24 mouse cellular contexts compared by ENCODE assay signal in genomic region chr15:98839671-98840585, GRCm38 (mm10). TPM values are rescaled to one million over a fixed set of nuclear protein-coding genes. Genes with fewer than 3 reads are reported as not detected.
DNase-seq lines count a peak whose midpoint lies in the region; ATAC-seq and TF ChIP-seq lines count a peak whose summit lies in the region.
"Had no signal": no experiment of that assay in that cellular context is flagged by ENCODE, and none has a peak within 500 bp of the region (broad histone marks: within the 10 kb centered on the region; RNA-seq: fewer than 3 reads in every experiment).

No protein-coding gene starts in this region.

- H3K27ac ChIP-seq in hindbrain, postnatal 0 days, result no peak overlapping the region
- no peak overlapping the region for H3K27ac ChIP-seq in hindbrain, embryonic 11.5 days (ENCODE audit: low read depth, low read length)
- H3K27ac ChIP-seq in embryonic facial prominence, embryonic 10.5 days (replicated peaks), result no peak overlapping the region
- H3K27ac ChIP-seq: forebrain, embryonic 13.5 days; heart, adult 2 months; hindbrain, embryonic 10.5 days; hindbrain, embryonic 15.5 days had no signal

- TF ChIP-seq CTCF in hindbrain, postnatal 0 days (IDR thresholded peaks at IDR 0.05; ENCODE audit: low read depth), result no peak

- 0 out of 2 replicates have a peak, but pooled peaks have one; percentile 16 for ATAC-seq in hindbrain, postnatal 0 days
- ATAC-seq in hindbrain, embryonic 11.5 days (ENCODE audit: low FRiP score), result no peak
- ATAC-seq: forebrain, embryonic 13.5 days; forebrain, postnatal 0 days; inflammation-experienced regulatory T-cells, adult 6 months had no signal

- peaks cover 96% of the 10 kb centered on the region for H3K36me3 ChIP-seq in hindbrain, postnatal 0 days (ENCODE audit: insufficient read depth, low read length)
- peaks cover 44% of the 10 kb centered on the region for H3K36me3 ChIP-seq in hindbrain, embryonic 11.5 days (ENCODE audit: control insufficient read depth, insufficient read depth, low read length)
- H3K36me3 ChIP-seq in embryonic facial prominence, embryonic 10.5 days (replicated peaks), result peaks cover 100% of the 10 kb centered on the region

- H3K4me2 ChIP-seq in hindbrain, postnatal 0 days (ENCODE audit: low read depth, low read length), result no peak overlapping the region
- no peak overlapping the region for H3K4me2 ChIP-seq in hindbrain, embryonic 11.5 days (replicated peaks; ENCODE audit: low read depth, low read length)
- H3K4me2 ChIP-seq: forebrain, embryonic 13.5 days; heart, embryonic 12.5 days; hindbrain, embryonic 15.5 days had no signal

- DNase-seq in hindbrain, postnatal 0 days (ENCODE audit: low spot score), result no peak
- DNase-seq in hindbrain, embryonic 11.5 days (ENCODE audit: low spot score), result no peak
- DNase-seq in thymus, postnatal 4 days, result peak; percentile 11
- DNase-seq in thymus, postnatal 10 days (ENCODE audit: low spot score in 2 of 2), result no peak
- no peak for DNase-seq in embryonic facial prominence, embryonic 10.5 days (ENCODE audit: low spot score)
- no peak for DNase-seq in left cerebral cortex, postnatal 36 days (ENCODE audit: low spot score in 2 of 2)
- no peak for DNase-seq in lung, postnatal 25 days (ENCODE audit: low spot score)
- DNase-seq: adrenal gland, postnatal 10 days; cerebellum, adult 11-12 months; cerebellum, adult 9-10 months; cerebellum, postnatal 36 days; forebrain, postnatal 0 days had no signal

- WGBS in hindbrain, postnatal 0 days, result 93% methylated on average over 30 of the region's 30 CpGs
- 96% methylated on average over 30 of the region's 30 CpGs for WGBS in hindbrain, embryonic 11.5 days
- 94% methylated on average over 30 of the region's 30 CpGs for WGBS in embryonic facial prominence, embryonic 10.5 days

- no peak overlapping the region for H3K4me3 ChIP-seq in hindbrain, postnatal 0 days (ENCODE audit: low read length)
- H3K4me3 ChIP-seq in hindbrain, embryonic 11.5 days (ENCODE audit: low read depth, low read length), result no peak overlapping the region
- H3K4me3 ChIP-seq in embryonic facial prominence, embryonic 10.5 days, result 0 out of 2 replicates have a peak overlapping the region, but pooled peaks have one; percentile 8
- H3K4me3 ChIP-seq: forebrain, embryonic 13.5 days; heart, adult 2 months; heart, embryonic 12.5 days; hindbrain, embryonic 10.5 days; hindbrain, embryonic 15.5 days had no signal

- intact Hi-C loops in left cerebral cortex, postnatal 36 days (cut with DNase I), result no loop called here

- no peaks in the 10 kb centered on the region for H3K27me3 ChIP-seq in hindbrain, postnatal 0 days (ENCODE audit: insufficient read depth, low read length)
- no peaks in the 10 kb centered on the region for H3K27me3 ChIP-seq in hindbrain, embryonic 11.5 days (ENCODE audit: control insufficient read depth, insufficient read depth, low read length)
- no peaks in the 10 kb centered on the region for H3K27me3 ChIP-seq in embryonic facial prominence, embryonic 10.5 days (replicated peaks; ENCODE audit: low read depth, poor library complexity, severe bottlenecking)
- H3K27me3 ChIP-seq: forebrain, embryonic 13.5 days; heart, embryonic 12.5 days; hindbrain, embryonic 15.5 days had no signal

- no peaks in the 10 kb centered on the region for H3K4me1 ChIP-seq in hindbrain, postnatal 0 days (ENCODE audit: insufficient read depth, low read length)
- H3K4me1 ChIP-seq in hindbrain, embryonic 11.5 days (replicated peaks; ENCODE audit: control insufficient read depth, insufficient read depth, low read length), result no peaks in the 10 kb centered on the region
- no peaks in the 10 kb centered on the region for H3K4me1 ChIP-seq in embryonic facial prominence, embryonic 10.5 days
- H3K4me1 ChIP-seq: forebrain, embryonic 13.5 days; hindbrain, embryonic 10.5 days; hindbrain, embryonic 15.5 days had no signal

- no peak overlapping the region for H3K9ac ChIP-seq in hindbrain, postnatal 0 days (replicated peaks; ENCODE audit: low read length)
- no peak overlapping the region for H3K9ac ChIP-seq in hindbrain, embryonic 11.5 days (ENCODE audit: low read depth, low read length)
- H3K9ac ChIP-seq: forebrain, embryonic 13.5 days; forebrain, postnatal 0 days; heart, embryonic 12.5 days; hindbrain, embryonic 15.5 days had no signal

- H3K9me3 ChIP-seq in hindbrain, postnatal 0 days (ENCODE audit: low read length), result no peaks in the 10 kb centered on the region
- no peaks in the 10 kb centered on the region for H3K9me3 ChIP-seq in hindbrain, embryonic 11.5 days (ENCODE audit: control insufficient read depth, low read length)
- H3K9me3 ChIP-seq in embryonic facial prominence, embryonic 10.5 days, result no peaks in the 10 kb centered on the region
- H3K9me3 ChIP-seq: forebrain, embryonic 13.5 days; heart, embryonic 12.5 days; hindbrain, embryonic 10.5 days; hindbrain, embryonic 15.5 days had no signal

RNA-seq across cellular contexts. Expression of gene Prkag1, which starts 8.6 kb away (rescaled TPM):
- total RNA-seq in hindbrain, postnatal 0 days (2014; rRNA removed), result 62.4 and 99.4 TPM in 2 replicates
- 61.1 and 62.3 TPM in 2 replicates for polyA plus RNA-seq in hindbrain, postnatal 0 days (2015; fragmentation: Nextera tagmentation; extraction: Ambion mirVana)
- 65.9 and 70.6 TPM in 2 replicates for polyA plus RNA-seq in hindbrain, embryonic 11.5 days (2014; fragmentation: Nextera tagmentation; extraction: Ambion mirVana)
- 83.5 and 85.3 TPM in 2 replicates for polyA plus RNA-seq in embryonic facial prominence, embryonic 10.5 days (2016; fragmentation: Nextera tagmentation; extraction: Ambion mirVana)
- total RNA-seq in left cerebral cortex, postnatal 36 days (2021), result 10 to 100 TPM; 49.1 to 50.0 TPM

RNA-seq across cellular contexts. Expression of gene Ddn, which starts 30.6 kb away (rescaled TPM):
- total RNA-seq in hindbrain, postnatal 0 days (2014; rRNA removed), result 2.7 and 6.5 TPM in 2 replicates
- polyA plus RNA-seq in hindbrain, postnatal 0 days (2015; fragmentation: Nextera tagmentation; extraction: Ambion mirVana), result 0.45 and 0.64 TPM in 2 replicates
- 0.35 and 0.60 TPM in 2 replicates for polyA plus RNA-seq in hindbrain, embryonic 11.5 days (2014; fragmentation: Nextera tagmentation; extraction: Ambion mirVana)
- not detected in 2 replicates for polyA plus RNA-seq in embryonic facial prominence, embryonic 10.5 days (2016; fragmentation: Nextera tagmentation; extraction: Ambion mirVana)
- 100 to 1,000 TPM; 827 to 848 TPM for total RNA-seq in left cerebral cortex, postnatal 36 days (2021)
- polyA plus RNA-seq: embryonic facial prominence, embryonic 14.5 days; inflammation-experienced regulatory T-cells, adult 6 months had no signal

RNA-seq across cellular contexts. Expression of gene Kmt2d, which starts 31.1 kb away (rescaled TPM):
- total RNA-seq in hindbrain, postnatal 0 days (2014; rRNA removed), result 27.7 and 37.8 TPM in 2 replicates
- polyA plus RNA-seq in hindbrain, postnatal 0 days (2015; fragmentation: Nextera tagmentation; extraction: Ambion mirVana), result 7.4 and 7.6 TPM in 2 replicates
- polyA plus RNA-seq in hindbrain, embryonic 11.5 days (2014; fragmentation: Nextera tagmentation; extraction: Ambion mirVana), result 13.7 and 20.5 TPM in 2 replicates
- 12.1 and 12.7 TPM in 2 replicates for polyA plus RNA-seq in embryonic facial prominence, embryonic 10.5 days (2016; fragmentation: Nextera tagmentation; extraction: Ambion mirVana)
- 10 to 100 TPM; 69.9 to 98.8 TPM for total RNA-seq in left cerebral cortex, postnatal 36 days (2021)

RNA-seq across cellular contexts. Expression of gene Wnt1, which starts 50.3 kb away (rescaled TPM):
- total RNA-seq in hindbrain, postnatal 0 days (2014; rRNA removed), result 0.05 TPM in 1 of 2 replicates, not detected in the other
- polyA plus RNA-seq in hindbrain, postnatal 0 days (2015; fragmentation: Nextera tagmentation; extraction: Ambion mirVana), result 0.52 and 0.59 TPM in 2 replicates
- polyA plus RNA-seq in hindbrain, embryonic 11.5 days (2014; fragmentation: Nextera tagmentation; extraction: Ambion mirVana), result 8.0 and 9.5 TPM in 2 replicates
- polyA plus RNA-seq in embryonic facial prominence, embryonic 10.5 days (2016; fragmentation: Nextera tagmentation; extraction: Ambion mirVana), result 1.0 and 1.5 TPM in 2 replicates
- not detected for total RNA-seq in left cerebral cortex, postnatal 36 days (2021)
- total RNA-seq: adrenal gland, postnatal 4 days; forebrain, postnatal 0 days; gastrocnemius, adult 8-10 months; heart, adult 2 months; heart, postnatal 25 days; MEL had no signal
- polyA plus RNA-seq: forebrain, embryonic 13.5 days; heart, adult 2 months; heart, embryonic 12.5 days; heart, embryonic 16.5 days had no signal

RNA-seq across cellular contexts. Expression of gene Rhebl1, which starts 54.4 kb away (rescaled TPM):
- 5.8 and 10.2 TPM in 2 replicates for total RNA-seq in hindbrain, postnatal 0 days (2014; rRNA removed)
- 25.7 and 26.7 TPM in 2 replicates for polyA plus RNA-seq in hindbrain, postnatal 0 days (2015; fragmentation: Nextera tagmentation; extraction: Ambion mirVana)
- polyA plus RNA-seq in hindbrain, embryonic 11.5 days (2014; fragmentation: Nextera tagmentation; extraction: Ambion mirVana), result 13.4 and 17.8 TPM in 2 replicates
- polyA plus RNA-seq in embryonic facial prominence, embryonic 10.5 days (2016; fragmentation: Nextera tagmentation; extraction: Ambion mirVana), result 29.2 and 29.5 TPM in 2 replicates
- total RNA-seq in left cerebral cortex, postnatal 36 days (2021), result 10 to 100 TPM in 1 of 2 experiments, 1 to 10 TPM in 1; 9.0 to 10.5 TPM
